Mouse (Mus musculus) ES-Bruce4 (cell line): ENCODE results near the gene Sart3. TPM values are rescaled to one million over a fixed set of nuclear protein-coding genes. Genes with fewer than 3 reads are reported as not detected.
"Not testable (repeated sequence)": the region's sequence is repeated elsewhere in the genome, so short reads cannot be mapped to it uniquely, and the experiment has no call there.

Experiments used
- H3K27ac ChIP-seq: 2 replicates; pipeline ENCODE4 v1.5.1; 2012; ENCODE audit warnings: low read length, inconsistent platforms; ENCODE audit not compliant: insufficient read depth
- H3K27me3 ChIP-seq: 2 replicates; pipeline ENCODE4 v1.6.1; 2012; ENCODE audit warnings: mild to moderate bottlenecking, low read length, inconsistent platforms; ENCODE audit not compliant: control insufficient read depth, poor library complexity, insufficient read depth, severe bottlenecking
- H3K36me3 ChIP-seq: 2 replicates; pipeline ENCODE4 v1.6.1; 2012; ENCODE audit warnings: inconsistent platforms, mild to moderate bottlenecking, low read length, moderate library complexity; ENCODE audit not compliant: control insufficient read depth, poor library complexity, insufficient read depth, severe bottlenecking
- H3K4me1 ChIP-seq: one replicate; pipeline ENCODE4 v1.8.1; 2011; ENCODE audit warnings: low read length; ENCODE audit not compliant: control insufficient read depth, insufficient read depth
- H3K4me3 ChIP-seq: 2 replicates; pipeline ENCODE4 v1.5.1; 2011; ENCODE audit warnings: low read depth, mild to moderate bottlenecking, low read length
- H3K9ac ChIP-seq: 2 replicates; pipeline ENCODE4 v1.6.1; 2012; ENCODE audit warnings: low read depth, mild to moderate bottlenecking, inconsistent platforms; ENCODE audit not compliant: poor library complexity, severe bottlenecking
- H3K9me3 ChIP-seq: replicated peaks from 2 replicates; pipeline ENCODE4 v1.6.1; 2012; ENCODE audit warnings: mild to moderate bottlenecking, low read length, inconsistent platforms; ENCODE audit not compliant: control insufficient read depth, poor library complexity, insufficient read depth, severe bottlenecking
- CTCF ChIP-seq: IDR thresholded peaks from one replicate; pipeline ENCODE4 v1.8.1; 2011; ENCODE audit warnings: low read depth, low read length
- EP300 ChIP-seq: IDR thresholded peaks from 2 replicates; pipeline ENCODE4 v1.6.1; 2011; ENCODE audit warnings: low read depth, low read length; ENCODE audit not compliant: insufficient read depth
- POLR2A ChIP-seq: IDR thresholded peaks from one replicate; pipeline ENCODE4 v1.8.1; 2011; ENCODE audit warnings: low read length; ENCODE audit not compliant: insufficient read depth
- polyA plus RNA-seq: library from polyadenylated mRNA; stranded (reverse); fragments of >200 nt; gene quantifications from 2 replicates; pipeline ENCODE4 v1.2.4, GENCODE M21; 2011; ENCODE audit warnings: low read depth; ENCODE audit not compliant: missing spikeins, insufficient read depth, insufficient read length

The Sart3 gene
- polyA plus RNA-seq, 1 experiment = 45.0 TPM

- H3K27me3 ChIP-seq = no peaks in the 10 kb centered on the region
- no peak overlapping the region for H3K27ac ChIP-seq
- peaks cover 3% of the 10 kb centered on the region for H3K4me1 ChIP-seq
- no peak overlapping the region for H3K9ac ChIP-seq
- no peaks in the 10 kb centered on the region for H3K36me3 ChIP-seq
- no peak overlapping the region for H3K4me3 ChIP-seq
- TF ChIP-seq EP300 (no peak), POLR2A (no peak), CTCF (no peak)
- H3K9me3 ChIP-seq = no peaks in the 10 kb centered on the region
Observed at GRCm38 (mm10) chr5:113812638-113813037, 40.3 kb upstream of the Sart3 start.

- H3K9me3 ChIP-seq, H3K4me1 ChIP-seq, H3K9ac ChIP-seq, H3K36me3 ChIP-seq, H3K4me3 ChIP-seq, H3K27me3 ChIP-seq, H3K27ac ChIP-seq: not testable (repeated sequence)
Observed at GRCm38 (mm10) chr5:113811824-113812420, 39.6 kb upstream of the Sart3 start.

GRCm38 (mm10) chr5:113810111-113810510 is 37.8 kb upstream of the Sart3 start:
- Histone ChIP-seq H3K4me3 (no peak overlapping the region), H3K9me3 (no peaks in the 10 kb centered on the region), H3K9ac (no peak overlapping the region), H3K4me1 (peaks cover 3% of the 10 kb centered on the region), H3K36me3 (no peaks in the 10 kb centered on the region), H3K27ac (no peak overlapping the region), H3K27me3 (no peaks in the 10 kb centered on the region)
- no peak for TF ChIP-seq CTCF
- no peak for TF ChIP-seq POLR2A
- no peak for TF ChIP-seq EP300

GRCm38 (mm10) chr5:113808177-113808576 is 35.9 kb upstream of the Sart3 start:
- H3K36me3 ChIP-seq = no peaks in the 10 kb centered on the region
- no peaks in the 10 kb centered on the region for H3K4me1 ChIP-seq
- no peak overlapping the region for H3K9ac ChIP-seq
- H3K27me3 ChIP-seq = no peaks in the 10 kb centered on the region
- no peak overlapping the region for H3K4me3 ChIP-seq
- H3K27ac ChIP-seq = no peak overlapping the region
- no peaks in the 10 kb centered on the region for H3K9me3 ChIP-seq
- TF ChIP-seq CTCF (no peak), EP300 (no peak), POLR2A (no peak)

- Histone ChIP-seq H3K4me3 (no peak overlapping the region), H3K27ac (no peak overlapping the region), H3K9me3 (no peaks in the 10 kb centered on the region), H3K4me1 (no peaks in the 10 kb centered on the region), H3K27me3 (no peaks in the 10 kb centered on the region), H3K9ac (no peak overlapping the region), H3K36me3 (no peaks in the 10 kb centered on the region)
- TF ChIP-seq CTCF (no peak), POLR2A (no peak), EP300 (no peak)
Observed at GRCm38 (mm10) chr5:113807712-113808111, 35.4 kb upstream of the Sart3 start.

- TF ChIP-seq POLR2A = no peak
- TF ChIP-seq EP300 = no peak
- no peak for TF ChIP-seq CTCF
- no peaks in the 10 kb centered on the region for H3K4me1 ChIP-seq
- no peak overlapping the region for H3K27ac ChIP-seq
- H3K4me3 ChIP-seq = no peak overlapping the region
- no peaks in the 10 kb centered on the region for H3K27me3 ChIP-seq
- no peaks in the 10 kb centered on the region for H3K36me3 ChIP-seq
- H3K9ac ChIP-seq = no peak overlapping the region
- H3K9me3 ChIP-seq = no peaks in the 10 kb centered on the region
Observed at GRCm38 (mm10) chr5:113806414-113806813, 34.1 kb upstream of the Sart3 start.
